Mouse (Mus musculus) midbrain, embryonic 10.5 days (tissue): ENCODE measurements around the gene Slmap. TPM values are rescaled to one million over a fixed set of nuclear protein-coding genes. Genes with fewer than 3 reads are reported as not detected.
"Not testable (repeated sequence)": the region's sequence is repeated elsewhere in the genome, so short reads cannot be mapped to it uniquely, and the experiment has no call there.

Experiments
- DNase-seq: peaks from one replicate; pipeline ENCODE4 v3.0.0-alpha.2; 2017; ENCODE audit warnings: low spot score
- H3K27ac ChIP-seq: fragments of 300-500 bp; sonication (generic); replicated peaks from 2 replicates; pipeline ENCODE4 v1.5.1; 2016; ENCODE audit warnings: mild to moderate bottlenecking
- H3K27me3 ChIP-seq: fragments of 300-500 bp; sonication (generic); 2 replicates; pipeline ENCODE4 v1.6.1; 2016; ENCODE audit warnings: low read depth, mild to moderate bottlenecking; ENCODE audit not compliant: poor library complexity, severe bottlenecking
- H3K36me3 ChIP-seq: fragments of 300-500 bp; sonication (generic); 2 replicates; pipeline ENCODE4 v1.6.1; 2016; ENCODE audit warnings: mild to moderate bottlenecking, moderate library complexity
- H3K4me1 ChIP-seq: fragments of 300-500 bp; sonication (generic); 2 replicates; pipeline ENCODE4 v1.6.1; 2016
- H3K4me3 ChIP-seq: fragments of 300-500 bp; sonication (generic); 2 replicates; pipeline ENCODE4 v1.5.1; 2016; ENCODE audit warnings: mild to moderate bottlenecking, moderate library complexity
- H3K9me3 ChIP-seq: fragments of 300-500 bp; sonication (generic); replicated peaks from 2 replicates; pipeline ENCODE4 v1.6.1; 2016; ENCODE audit warnings: mild to moderate bottlenecking
- WGBS: fragments of 180-500 bp; shearing (Covaris S2); methylation state at CpG from one replicate; pipeline ENCODE4 v1.1.7; 2016; 5-methylcytosine and 5-hydroxymethylcytosine counted together
- polyA plus RNA-seq: library from polyadenylated mRNA; unstranded; fragments of >200 nt; fragmentation: Nextera tagmentation; extraction: Ambion mirVana; gene quantifications from 2 replicates; pipeline ENCODE4 v1.2.1, GENCODE M21; 2016

Slmap gene
- polyA plus RNA-seq: 13.8 and 14.3 TPM in 2 replicates

DNA sequence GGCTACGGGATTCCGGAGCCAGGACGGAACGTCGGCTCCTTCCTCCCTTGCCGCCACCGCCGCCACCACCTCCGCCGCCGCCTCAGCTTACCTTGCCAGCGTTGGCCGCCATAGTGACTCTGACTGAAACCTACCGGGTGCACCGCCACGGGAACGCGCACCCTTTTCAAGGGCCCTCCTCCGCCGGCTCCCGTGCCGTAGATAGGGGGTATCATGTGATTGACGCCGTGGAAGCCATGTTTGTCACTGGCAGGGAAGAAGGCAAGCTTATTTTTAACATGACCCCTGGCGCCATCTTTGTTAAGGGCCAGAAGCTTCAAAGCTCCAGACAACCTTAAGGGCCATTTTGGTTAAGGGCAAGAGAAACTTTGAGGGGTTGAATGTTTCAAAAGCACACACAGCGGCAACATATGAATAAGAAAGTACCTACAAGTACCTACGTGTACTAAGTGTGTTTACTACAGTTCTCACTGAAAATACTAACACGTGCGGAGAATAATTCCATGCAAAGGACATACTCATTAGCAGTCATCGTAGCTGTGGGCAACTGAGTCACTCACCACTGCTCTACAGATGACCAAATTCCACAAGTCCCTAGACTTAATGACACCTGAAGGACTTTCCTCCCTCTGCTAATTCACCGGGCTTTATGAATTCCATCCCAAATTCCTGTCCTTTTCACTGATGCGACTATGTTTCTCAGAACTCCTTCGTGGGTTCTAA, at the start of gene Slmap:
Slmap (minus strand) TSS at position 175 of the 723 bp plus-strand sequence.
- Histone ChIP-seq H3K4me1 (peaks cover 37% of the 10 kb centered on the region), H3K9me3 (no peaks in the 10 kb centered on the region), H3K27me3 (no peaks in the 10 kb centered on the region), H3K27ac (peak within 1 kb of the TSS; percentile 94), H3K4me3 (peak within 1 kb of the TSS; percentile 99), H3K36me3 (peaks cover 14% of the 10 kb centered on the region)
- peak; percentile 98 for DNase-seq
- 13% methylated on average over 33 of the region's 33 CpGs for WGBS

DNA sequence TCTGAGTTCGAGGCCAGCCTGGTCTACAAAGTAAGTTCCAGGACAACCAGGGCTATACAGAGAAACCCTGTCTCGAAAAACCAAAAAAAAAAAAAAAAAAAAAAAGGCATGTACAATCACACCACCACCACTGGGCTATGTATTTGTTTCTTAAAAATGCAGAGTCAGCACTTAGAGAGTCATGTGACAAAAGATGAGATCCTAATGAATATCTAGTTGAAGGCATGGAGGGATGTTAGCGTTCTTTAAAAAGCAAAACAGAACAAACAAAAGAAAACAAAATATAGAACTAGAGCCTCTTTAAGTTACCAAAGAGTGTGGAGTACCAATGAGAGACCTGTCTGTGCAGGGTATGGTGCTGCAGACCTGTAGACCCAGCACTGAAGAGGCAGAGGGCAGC, 48.9 kb upstream of the Slmap start:
- H3K4me3 ChIP-seq: no peak overlapping the region
- WGBS: 90% methylated on average over 3 of the region's 3 CpGs
- no peak overlapping the region for H3K27ac ChIP-seq
- H3K27me3 ChIP-seq: no peaks in the 10 kb centered on the region
- peaks cover 5% of the 10 kb centered on the region; the same call in 1 of the 2 replicates for H3K9me3 ChIP-seq
- DNase-seq: no peak
- H3K4me1 ChIP-seq: peaks cover 19% of the 10 kb centered on the region
- peaks cover 28% of the 10 kb centered on the region for H3K36me3 ChIP-seq

DNA sequence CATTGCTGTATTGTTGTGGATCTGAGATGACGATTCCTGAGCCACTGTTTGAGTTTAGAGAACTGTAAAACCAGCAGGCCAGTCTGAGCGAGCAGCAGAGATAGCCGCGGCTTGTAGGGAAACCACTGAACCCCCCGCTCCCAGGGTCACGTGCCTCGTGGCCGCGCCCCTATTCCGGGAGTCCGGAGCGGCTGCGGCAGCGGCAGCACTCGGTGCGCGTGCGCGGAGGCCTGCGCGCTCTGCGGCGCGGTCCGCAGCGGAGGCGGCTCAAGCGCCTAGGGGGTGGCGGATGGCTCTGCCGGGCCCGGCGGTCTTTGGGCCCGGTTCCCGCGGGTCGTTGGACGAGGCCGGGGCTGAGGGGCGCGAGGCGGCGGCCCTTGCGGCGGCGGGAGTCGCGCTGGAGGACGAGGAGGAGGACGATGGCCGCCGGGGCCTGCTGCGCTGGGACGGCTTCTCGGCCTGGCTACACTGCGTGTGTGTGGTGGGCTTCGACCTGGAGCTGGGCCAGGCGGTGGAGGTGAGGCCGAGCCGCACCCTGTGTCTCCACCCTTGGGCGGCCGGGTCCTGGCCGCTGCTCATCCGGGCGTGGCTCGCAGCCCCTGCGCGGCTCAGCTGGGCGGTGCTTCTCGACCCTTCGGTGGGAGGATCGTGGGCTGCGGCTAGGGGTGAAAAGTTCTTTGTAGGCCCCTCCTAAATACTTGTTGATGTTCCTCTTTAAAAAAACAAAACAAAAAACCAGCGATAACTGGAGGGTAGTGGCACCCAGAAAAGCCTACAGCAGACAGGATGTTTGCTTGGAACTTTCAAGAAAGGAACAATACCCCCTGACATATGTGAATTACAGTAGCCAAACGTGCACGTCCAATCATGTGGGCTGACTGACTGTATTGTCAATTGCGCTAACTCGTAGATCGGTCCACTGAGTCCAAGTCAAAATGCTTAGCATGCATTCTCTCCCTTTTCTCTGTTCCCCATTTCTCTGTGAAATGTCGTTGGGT, 44.9 kb upstream of the Slmap start:
- no peaks in the 10 kb centered on the region for H3K27me3 ChIP-seq
- peaks cover 19% of the 10 kb centered on the region for H3K4me1 ChIP-seq
- peak; percentile 89 for DNase-seq
- peaks cover 5% of the 10 kb centered on the region; the same call in 1 of the 2 replicates for H3K9me3 ChIP-seq
- H3K27ac ChIP-seq: peak overlapping the region; percentile 100
- H3K4me3 ChIP-seq: peak overlapping the region; percentile 94
- WGBS: under 1% methylated on average over 79 of the region's 79 CpGs
- H3K36me3 ChIP-seq: peaks cover 15% of the 10 kb centered on the region

DNA sequence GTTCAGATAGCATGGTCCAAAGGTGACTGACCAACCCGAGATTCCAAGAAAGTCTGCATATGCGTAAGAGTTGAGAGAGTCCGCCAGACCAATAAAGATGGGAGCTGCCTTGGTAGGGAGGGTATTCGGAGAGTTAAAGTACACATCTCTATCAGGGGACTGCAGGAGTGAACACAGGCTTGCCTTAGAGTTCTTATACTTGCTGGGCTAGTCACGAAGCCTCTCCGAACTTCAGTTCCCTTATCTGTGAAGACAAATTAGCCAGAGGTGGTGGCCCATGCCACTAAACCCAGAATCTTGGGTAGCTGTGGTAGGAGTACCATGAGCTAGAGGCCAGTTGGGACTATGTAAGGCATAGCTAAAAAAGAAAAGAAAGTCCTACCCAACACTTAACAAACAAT, 44.1 kb upstream of the Slmap start:
- Histone ChIP-seq H3K4me1 (peaks cover 19% of the 10 kb centered on the region), H3K4me3 (peak overlapping the region; percentile 94), H3K27me3 (no peaks in the 10 kb centered on the region), H3K36me3 (peaks cover 12% of the 10 kb centered on the region), H3K9me3 (peaks cover 5% of the 10 kb centered on the region; the same call in 1 of the 2 replicates), H3K27ac (no peak overlapping the region)
- no peak for DNase-seq
- 73% methylated on average over 6 of the region's 6 CpGs for WGBS

DNA sequence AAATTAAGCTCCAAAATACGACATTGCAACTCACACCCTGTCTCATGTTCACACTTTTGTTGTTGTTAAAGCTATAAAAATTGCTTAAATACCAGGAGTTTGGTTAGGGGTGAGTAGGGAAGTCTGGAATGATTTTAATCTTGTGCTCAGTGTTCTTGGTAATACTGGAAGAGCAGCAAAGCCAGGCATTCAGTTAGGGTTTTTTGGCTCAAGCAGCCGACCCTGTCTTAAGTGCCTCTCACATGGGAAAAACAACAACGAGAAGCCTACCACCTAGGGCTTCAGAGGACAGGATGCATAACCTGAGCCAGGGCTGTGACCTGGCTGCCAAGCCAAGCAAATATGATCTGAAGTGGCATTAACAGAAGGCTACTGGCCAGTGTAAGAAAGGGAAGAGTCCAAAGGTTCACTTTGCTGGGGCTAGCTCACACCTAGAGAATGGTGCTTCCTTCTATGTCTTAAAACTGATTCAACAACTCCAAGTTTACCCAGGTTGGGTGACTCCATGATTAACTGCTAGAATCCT, 41.6 kb upstream of the Slmap start:
- no peaks in the 10 kb centered on the region for H3K36me3 ChIP-seq
- H3K27me3 ChIP-seq: no peaks in the 10 kb centered on the region
- H3K4me3 ChIP-seq: no peak overlapping the region
- no peak overlapping the region for H3K27ac ChIP-seq
- no peaks in the 10 kb centered on the region for H3K9me3 ChIP-seq
- DNase-seq: no peak
- 73% methylated on average over 3 of the region's 3 CpGs for WGBS
- H3K4me1 ChIP-seq: peaks cover 19% of the 10 kb centered on the region

DNA sequence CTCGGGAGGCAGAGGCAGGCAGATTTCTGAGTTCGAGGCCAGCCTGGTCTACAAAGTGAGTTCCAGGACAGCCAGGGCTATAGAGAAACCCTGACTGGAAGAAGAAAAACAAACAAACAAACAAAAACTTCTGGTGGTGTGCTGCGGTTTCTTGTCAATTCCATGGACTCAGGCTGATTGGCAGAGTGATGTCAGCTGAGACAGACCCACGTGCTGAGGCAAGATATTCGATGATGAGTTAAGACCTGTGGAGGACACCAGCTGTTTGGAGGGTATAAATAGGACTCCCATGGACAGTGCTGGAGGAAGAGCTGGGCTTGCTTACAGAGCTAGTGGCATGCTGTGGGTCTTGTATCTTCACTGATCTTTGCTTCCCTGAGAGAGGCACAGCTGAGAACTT, 38.8 kb upstream of the Slmap start, which contains the start of gene Dennd6a:
Dennd6a (plus strand) TSS at position 301 of the 400 bp plus-strand sequence.
- not testable (repeated sequence) for H3K27me3 ChIP-seq, H3K9me3 ChIP-seq, H3K27ac ChIP-seq, H3K4me3 ChIP-seq, H3K36me3 ChIP-seq, H3K4me1 ChIP-seq, DNase-seq
- WGBS: 86% methylated on average over 5 of the region's 5 CpGs

DNA sequence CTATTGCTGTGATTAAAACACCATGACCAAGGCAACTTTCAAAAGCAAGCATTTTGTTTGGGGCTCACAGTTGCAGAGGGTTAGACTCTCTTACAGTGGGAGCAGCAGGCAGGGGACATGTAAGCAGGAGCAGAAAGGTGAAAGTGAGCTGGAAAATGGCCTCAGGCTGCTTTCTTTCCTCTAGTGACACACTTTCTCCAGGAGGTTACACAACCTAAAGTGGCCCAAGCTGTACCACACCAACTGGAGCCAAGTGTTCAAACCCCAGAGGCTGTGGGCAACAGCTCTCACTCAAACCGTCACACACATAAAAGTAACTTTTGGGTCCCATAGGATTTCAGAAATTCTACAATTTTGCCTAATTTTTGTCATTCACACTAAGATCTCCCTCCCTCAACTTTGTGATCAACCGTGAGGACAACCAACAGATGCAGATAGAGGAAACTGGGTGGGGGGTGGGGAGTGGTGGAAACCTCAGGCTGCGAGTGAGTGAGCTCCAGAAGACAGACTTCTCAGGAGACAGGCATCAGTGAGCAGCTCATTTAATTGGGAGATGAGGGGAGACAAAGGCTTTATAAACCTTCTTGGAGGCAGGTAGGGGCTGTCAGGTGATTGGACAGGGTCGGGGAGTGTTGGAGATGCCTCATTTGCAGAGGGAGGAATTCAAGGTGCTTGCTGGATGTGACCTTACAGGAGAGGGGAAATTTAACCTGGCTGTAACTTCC, 37.4 kb upstream of the Slmap start:
- Histone ChIP-seq H3K27ac (no peak overlapping the region), H3K4me3 (no peak overlapping the region), H3K9me3 (no peaks in the 10 kb centered on the region), H3K27me3 (no peaks in the 10 kb centered on the region), H3K4me1 (no peaks in the 10 kb centered on the region), H3K36me3 (no peaks in the 10 kb centered on the region)
- 58% methylated on average over 4 of the region's 4 CpGs for WGBS
- no peak for DNase-seq

DNA sequence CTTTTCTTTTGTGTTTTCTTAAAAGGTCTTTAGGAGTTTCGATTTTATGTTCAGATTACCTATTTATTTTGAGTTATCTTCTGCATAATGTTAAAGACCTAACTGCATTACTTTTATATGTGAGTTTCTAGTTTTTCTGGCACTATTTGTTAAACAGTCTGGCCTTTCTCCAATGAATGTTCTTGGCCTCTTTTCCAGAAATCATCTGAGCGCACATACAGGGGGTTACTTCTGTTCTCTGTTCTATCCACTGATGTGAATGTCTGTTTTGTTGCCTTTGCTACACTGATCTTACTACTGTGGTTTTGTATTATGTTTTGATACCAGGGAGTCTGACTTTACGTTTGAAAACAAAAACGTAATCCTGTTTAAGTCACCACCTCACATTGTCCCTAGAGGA, 35.1 kb upstream of the Slmap start:
- H3K4me3 ChIP-seq: no peak overlapping the region
- whole genome bisulfite sequencing: 89% methylated on average over 4 of the region's 4 CpGs
- no peaks in the 10 kb centered on the region for H3K4me1 ChIP-seq
- no peaks in the 10 kb centered on the region for H3K36me3 ChIP-seq
- no peaks in the 10 kb centered on the region for H3K9me3 ChIP-seq
- DNase-seq: no peak
- H3K27me3 ChIP-seq: no peaks in the 10 kb centered on the region
- H3K27ac ChIP-seq: no peak overlapping the region

DNA sequence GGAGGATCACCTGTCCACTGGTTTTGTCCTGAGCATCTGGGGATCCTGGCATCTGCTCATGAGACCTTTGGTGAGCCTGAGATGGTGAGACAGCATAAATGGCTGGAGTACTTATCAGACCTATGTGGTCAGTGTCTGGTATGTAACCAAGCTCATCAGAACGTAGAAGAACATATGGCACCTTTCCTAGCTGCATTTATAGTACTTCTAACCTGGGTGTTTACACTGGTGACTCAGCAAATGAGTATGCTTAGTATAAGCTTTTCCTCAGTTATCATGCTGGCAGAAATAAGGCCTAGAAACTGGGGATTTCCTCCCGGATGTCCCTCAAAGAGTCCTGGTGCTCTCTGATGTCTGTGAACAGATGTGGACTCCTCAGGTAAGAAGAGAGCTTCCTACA, 27.5 kb upstream of the Slmap start:
- Histone ChIP-seq H3K9me3 (no peaks in the 10 kb centered on the region), H3K36me3 (no peaks in the 10 kb centered on the region), H3K27ac (no peak overlapping the region), H3K4me3 (no peak overlapping the region), H3K4me1 (no peaks in the 10 kb centered on the region; the same call in 1 of the 2 replicates), H3K27me3 (no peaks in the 10 kb centered on the region)
- 91% methylated on average over 2 of the region's 2 CpGs for WGBS
- no peak for DNase-seq

DNA sequence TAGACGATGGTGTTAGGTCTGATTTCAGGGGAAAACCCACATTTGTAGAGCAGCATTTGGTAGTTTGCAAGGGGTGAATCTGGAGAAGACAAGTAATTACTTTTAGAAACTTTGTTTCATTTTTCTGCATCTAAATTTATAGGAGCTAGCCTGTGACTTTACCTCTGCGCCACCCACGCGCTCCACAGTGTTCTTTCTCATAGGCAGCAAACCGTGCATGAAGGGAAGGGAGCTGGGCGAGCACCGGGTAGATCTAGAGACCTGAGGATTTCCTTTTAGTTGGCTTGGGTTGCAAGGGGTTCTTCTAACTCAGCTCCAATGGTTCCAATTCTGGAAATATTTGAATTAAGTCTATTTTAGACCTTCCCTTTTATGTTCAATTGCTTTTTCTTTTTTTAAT, 23.8 kb upstream of the Slmap start:
- 92% methylated on average over 7 of the region's 7 CpGs for WGBS
- Histone ChIP-seq H3K27me3 (no peaks in the 10 kb centered on the region), H3K4me1 (no peaks in the 10 kb centered on the region; the same call in 1 of the 2 replicates), H3K27ac (no peak overlapping the region), H3K36me3 (no peaks in the 10 kb centered on the region), H3K4me3 (no peak overlapping the region), H3K9me3 (no peaks in the 10 kb centered on the region)
- no peak for DNase-seq

DNA sequence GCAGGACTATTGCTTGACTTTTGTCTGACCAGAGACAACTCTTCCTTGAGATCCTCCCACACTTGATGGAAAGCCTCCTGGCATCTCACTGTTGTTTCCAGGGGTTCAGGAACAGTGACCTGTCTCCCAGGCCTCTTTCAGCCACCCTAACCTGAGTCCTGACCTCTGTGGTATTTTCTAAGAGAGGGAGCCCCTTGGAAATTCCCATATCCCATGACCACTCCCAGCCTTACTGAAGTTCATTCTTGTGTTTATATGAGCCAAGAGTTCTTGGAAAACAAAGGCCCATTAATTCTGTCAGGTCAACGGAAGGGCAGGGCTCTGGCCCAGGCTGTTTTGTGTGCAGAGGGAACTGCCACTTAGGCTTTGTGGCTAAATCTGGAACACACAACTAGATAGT, 22.9 kb upstream of the Slmap start:
- no peaks in the 10 kb centered on the region; the same call in 1 of the 2 replicates for H3K4me1 ChIP-seq
- H3K27me3 ChIP-seq: no peaks in the 10 kb centered on the region
- H3K9me3 ChIP-seq: no peaks in the 10 kb centered on the region
- H3K36me3 ChIP-seq: no peaks in the 10 kb centered on the region
- no peak overlapping the region for H3K27ac ChIP-seq
- H3K4me3 ChIP-seq: no peak overlapping the region
- DNase-seq: no peak
- 70% methylated on average over 1 of the region's 1 CpGs for WGBS

DNA sequence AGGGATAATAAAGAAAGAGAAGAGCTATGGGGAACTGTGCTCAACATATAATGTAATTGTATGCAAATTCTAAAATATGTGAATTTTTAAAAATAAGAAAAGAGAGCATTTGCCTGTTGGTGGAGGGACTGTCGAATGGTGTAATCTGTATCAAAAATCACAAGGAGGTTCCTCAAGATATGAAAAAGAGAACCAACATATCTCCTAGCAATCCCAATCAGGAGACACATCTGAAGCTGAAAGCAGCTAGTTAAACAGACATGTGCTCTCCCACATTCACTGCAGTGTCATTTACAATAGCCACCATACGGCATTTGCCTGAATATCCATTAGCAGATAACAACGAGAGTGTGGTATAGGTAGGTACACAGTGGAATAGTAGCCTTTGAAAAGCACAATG, 18.1 kb upstream of the Slmap start:
- 90% methylated on average over 3 of the region's 3 CpGs for WGBS

More for the DNA sequence above, 18.1 kb upstream of the Slmap start:
- Histone ChIP-seq H3K4me1 (no peaks in the 10 kb centered on the region; the same call in 1 of the 2 replicates), H3K4me3 (no peak overlapping the region), H3K27me3 (no peaks in the 10 kb centered on the region), H3K36me3 (no peaks in the 10 kb centered on the region), H3K27ac (no peak overlapping the region), H3K9me3 (no peaks in the 10 kb centered on the region)
- no peak for DNase-seq
